Mouse (Mus musculus): ENCODE data around the gene Ptchd3.

- TF ChIP-seq CTCF (IDR thresholded peaks at IDR 0.05; ENCODE audit: borderline replicate concordance, insufficient read depth, low read length) (no peak), POLR2A (IDR thresholded peaks at IDR 0.05; ENCODE audit: low read depth, low read length) (no peak)
Observed at GRCm38 (mm10) chr11:121790671-121791094, 39.4 kb upstream of the Ptchd3 start.
